Mouse (Mus musculus) lung, adult 2 months (tissue): ENCODE results near the gene Vill. TPM values are rescaled to one million over a fixed set of nuclear protein-coding genes. Genes with fewer than 3 reads are reported as not detected.

ENCODE experiments used
- DNase-seq: peaks from one replicate; pipeline ENCODE4 v3.0.0; 2022
- H3K4me1 ChIP-seq: fragments of 200-500 bp; 2 replicates; pipeline ENCODE4 v1.6.1; 2011; ENCODE audit warnings: low read length; ENCODE audit not compliant: control insufficient read depth, insufficient read depth
- H3K4me3 ChIP-seq: fragments of 200-500 bp; replicated peaks from 2 replicates; pipeline ENCODE3; 2011; ENCODE audit warnings: low read depth, mild to moderate bottlenecking, control low read depth, low read length; ENCODE audit errors: extremely low read depth
- CTCF ChIP-seq: fragments of 200-500 bp; IDR thresholded peaks from 2 replicates; pipeline ENCODE4 v1.5.1; 2011; ENCODE audit warnings: mild to moderate bottlenecking, low read length, control low read depth; ENCODE audit not compliant: insufficient read depth
- POLR2A ChIP-seq: fragments of 200-500 bp; IDR thresholded peaks from 2 replicates; pipeline ENCODE4 v1.6.1; 2011; ENCODE audit warnings: low read depth, mild to moderate bottlenecking, control low read depth, low read length, borderline replicate concordance; ENCODE audit errors: extremely low read depth
- WGBS: fragments of 180-500 bp; shearing (Covaris S2); methylation state at CpG from one replicate; pipeline ENCODE4 v1.1.7; 2018; 5-methylcytosine and 5-hydroxymethylcytosine counted together
- polyA plus RNA-seq: library from polyadenylated mRNA; depleted of rRNA; stranded (reverse); fragments of >200 nt; gene quantifications from 2 replicates; pipeline ENCODE4 v1.2.3, GENCODE M21; 2012; rRNA removed

Gene Vill
- polyA plus RNA-seq, 1 experiment = 20.2 TPM

- Histone ChIP-seq H3K4me1 (no peaks in the 10 kb centered on the region), H3K4me3 (peak overlapping the region; percentile 67)
- TF ChIP-seq CTCF (no peak), POLR2A (no peak)
- DNase-seq = no peak
- WGBS = 3% methylated on average over 19 of the region's 19 CpGs
These were observed 50.2 kb downstream of the Vill start for GRCm38 (mm10) chr9:119102783-119103113.

DNA sequence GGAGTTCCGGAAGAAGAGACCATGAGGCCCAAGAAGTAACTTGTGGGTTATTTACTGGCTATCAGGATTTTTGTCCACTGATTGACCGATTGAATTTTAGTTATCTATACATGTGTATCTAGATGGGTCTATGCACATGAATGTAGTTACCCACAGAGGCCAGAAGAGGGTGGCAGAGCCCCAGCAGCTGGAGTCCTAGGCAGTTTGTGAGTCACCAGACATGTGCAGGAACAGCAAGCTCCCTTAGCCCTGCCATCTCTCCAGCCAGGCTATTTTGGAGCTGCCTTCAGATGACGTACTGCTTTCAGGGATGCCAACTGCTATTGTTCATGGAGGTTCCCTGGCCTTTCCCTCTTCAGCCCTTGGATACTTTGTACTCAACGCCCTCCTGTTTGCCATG is 55.0 kb downstream of the Vill start:
- TF ChIP-seq POLR2A (no peak), CTCF (peak; percentile 29; the same call in 1 of the 2 replicates)
- H3K4me3 ChIP-seq = no peak overlapping the region
- no peaks in the 10 kb centered on the region for H3K4me1 ChIP-seq
- DNase-seq = no peak
- 85% methylated on average over 4 of the region's 4 CpGs for WGBS

- TF ChIP-seq CTCF = no peak
- 66% methylated on average over 12 of the region's 12 CpGs for WGBS
- DNase-seq = no peak
- no peak overlapping the region for H3K4me3 ChIP-seq
- H3K4me1 ChIP-seq = no peaks in the 10 kb centered on the region
These were observed 57.2 kb downstream of the Vill start for GRCm38 (mm10) chr9:119109685-119110353.

DNA sequence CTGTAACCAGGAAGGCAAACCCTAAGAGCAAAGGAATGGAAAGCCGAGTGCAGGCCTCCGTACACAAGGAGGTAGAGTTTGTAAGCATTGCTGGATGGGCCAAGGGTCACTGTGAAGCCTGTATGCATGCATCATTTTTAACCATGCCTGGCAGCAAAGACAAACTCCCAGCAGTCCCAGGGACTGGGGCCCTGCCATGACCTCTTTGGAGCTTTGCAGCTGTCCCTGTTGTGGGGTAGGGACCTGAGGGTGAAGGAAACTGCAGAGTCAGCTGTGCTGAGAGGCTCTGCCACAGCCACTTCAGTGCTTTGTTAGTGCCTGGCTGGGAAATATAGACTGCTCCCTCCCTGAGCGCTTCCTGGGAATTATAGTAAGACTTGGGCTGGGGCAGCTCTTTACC is 58.1 kb downstream of the Vill start:
- TF ChIP-seq POLR2A = no peak
- TF ChIP-seq CTCF = no peak
- H3K4me1 ChIP-seq = no peaks in the 10 kb centered on the region
- WGBS = 40% methylated on average over 3 of the region's 3 CpGs
- no peak for DNase-seq
- no peak overlapping the region for H3K4me3 ChIP-seq

DNA sequence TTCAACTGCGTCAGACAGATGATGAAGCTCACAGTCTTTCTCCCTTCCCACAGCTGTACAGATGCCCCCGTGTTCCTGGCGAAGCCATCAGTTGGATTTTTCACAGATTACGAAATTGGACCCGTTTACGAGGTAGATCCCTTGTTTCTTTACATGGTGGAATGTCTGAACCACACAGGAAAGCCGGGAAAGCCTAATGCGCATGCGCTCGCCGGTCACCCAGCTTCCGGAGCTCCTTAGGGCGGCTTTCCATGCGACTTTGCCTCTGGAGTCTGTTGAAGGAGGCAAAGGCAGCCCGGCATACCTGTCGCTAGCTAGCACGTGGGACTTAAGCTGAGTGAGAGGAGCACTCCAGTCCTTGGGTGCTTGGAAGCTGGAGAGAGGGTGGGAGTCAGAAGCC is 62.3 kb downstream of the Vill start:
- Histone ChIP-seq H3K4me1 (no peaks in the 10 kb centered on the region), H3K4me3 (no peak overlapping the region)
- DNase-seq = no peak
- WGBS = 84% methylated on average over 17 of the region's 17 CpGs
- TF ChIP-seq CTCF = no peak

DNA sequence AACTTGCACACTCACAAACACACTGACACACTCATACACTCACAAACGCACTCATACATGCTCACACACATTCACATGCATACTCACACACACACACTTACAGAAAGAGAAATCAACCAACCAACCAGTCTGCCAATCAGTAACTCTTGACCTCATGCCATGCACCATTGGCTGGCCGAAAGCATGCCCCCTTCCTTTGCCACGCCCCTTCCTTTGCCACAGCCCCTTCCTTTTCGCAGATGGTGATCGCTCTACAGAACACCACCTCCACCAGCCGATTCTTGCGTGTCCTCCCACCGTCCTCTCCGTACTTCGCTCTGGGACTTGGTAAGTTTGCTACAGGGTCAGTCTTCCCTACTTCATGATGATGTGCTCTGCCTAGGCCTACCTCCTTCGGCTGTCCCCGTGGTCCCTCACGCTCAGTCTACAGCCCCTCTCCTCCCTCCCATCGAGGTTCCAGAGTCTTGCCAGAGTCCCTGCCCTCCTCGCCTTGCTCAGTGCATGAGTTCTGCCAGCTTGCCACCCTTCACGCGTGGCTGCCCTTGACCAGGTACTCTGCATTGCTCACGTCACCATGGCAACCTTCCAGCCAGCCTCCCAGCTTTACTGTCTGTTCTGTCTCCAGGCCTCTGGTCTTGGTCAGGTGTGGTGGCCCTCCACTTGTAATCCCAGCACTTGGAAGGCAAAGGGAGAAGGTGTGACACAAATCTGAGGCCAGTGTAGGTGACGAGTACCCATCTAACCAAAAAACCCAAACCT is 67.0 kb downstream of the Vill start:
- no peak for DNase-seq
- no peak overlapping the region for H3K4me3 ChIP-seq

GRCm38 (mm10) chr9:119120168-119120560 is 67.6 kb downstream of the Vill start:
- no peak for TF ChIP-seq CTCF
- no peak for TF ChIP-seq POLR2A
- WGBS = 40% methylated on average over 3 of the region's 3 CpGs
- no peak for DNase-seq
- Histone ChIP-seq H3K4me1 (no peaks in the 10 kb centered on the region), H3K4me3 (no peak overlapping the region)

More for the DNA sequence above, 67.0 kb downstream of the Vill start:
- TF ChIP-seq POLR2A (no peak), CTCF (no peak)
- WGBS = 83% methylated on average over 19 of the region's 19 CpGs
- no peaks in the 10 kb centered on the region for H3K4me1 ChIP-seq

Other genes with a start within 250 kb of the Vill start
- gene Ctdspl, start 126.3 kb upstream of the Vill start, polyA plus RNA-seq = 70.4 and 83.4 TPM in 2 replicates
- 19.8 and 37.3 TPM in 2 replicates for gene Plcd1, start 40.7 kb downstream of the Vill start, polyA plus RNA-seq
- 5.1 and 5.5 TPM in 2 replicates for gene Dlec1, start 49.7 kb downstream of the Vill start, polyA plus RNA-seq
- gene Acaa1b, start 104.3 kb downstream of the Vill start, polyA plus RNA-seq = 14.8 and 21.9 TPM in 2 replicates
- gene Gm47289, start 106.4 kb downstream of the Vill start, polyA plus RNA-seq = not detected in 2 replicates
- gene Slc22a13, start 156.3 kb downstream of the Vill start, polyA plus RNA-seq = 0.06 and 0.11 TPM in 2 replicates